Mouse (Mus musculus) stomach, embryonic 15.5 days (tissue): ENCODE results near the gene Wipf3. TPM values are rescaled to one million over a fixed set of nuclear protein-coding genes. Genes with fewer than 3 reads are reported as not detected.

ENCODE experiments used
- ATAC-seq: fragments of 200-750 bp; cut with Nextera tagmentation; 2 replicates; pipeline ENCODE4 v1.8.0; 2017; ENCODE audit warnings: low read depth, moderate number of reproducible peaks, moderate TSS enrichment; ENCODE audit not compliant: insufficient read depth, low FRiP score
- H3K27ac ChIP-seq: fragments of 300-500 bp; sonication (generic); 2 replicates; pipeline ENCODE4 v1.5.1; 2015; ENCODE audit warnings: mild to moderate bottlenecking, inconsistent platforms
- H3K27me3 ChIP-seq: fragments of 300-500 bp; sonication (generic); replicated peaks from 2 replicates; pipeline ENCODE4 v1.6.1; 2015; ENCODE audit warnings: inconsistent platforms
- H3K36me3 ChIP-seq: fragments of 300-500 bp; sonication (generic); 2 replicates; pipeline ENCODE4 v1.6.1; 2015; ENCODE audit warnings: inconsistent platforms
- H3K4me1 ChIP-seq: fragments of 300-500 bp; sonication (generic); 2 replicates; pipeline ENCODE4 v1.6.1; 2015; ENCODE audit warnings: inconsistent platforms
- H3K4me2 ChIP-seq: fragments of 300-500 bp; sonication (generic); 2 replicates; pipeline ENCODE4 v1.6.1; 2015; ENCODE audit warnings: mild to moderate bottlenecking, inconsistent platforms
- H3K4me3 ChIP-seq: fragments of 300-500 bp; sonication (generic); replicated peaks from 2 replicates; pipeline ENCODE4 v1.5.1; 2015; ENCODE audit warnings: inconsistent platforms
- H3K9ac ChIP-seq: fragments of 300-500 bp; sonication (generic); 2 replicates; pipeline ENCODE4 v1.6.1; 2015; ENCODE audit warnings: inconsistent platforms
- H3K9me3 ChIP-seq: fragments of 300-500 bp; sonication (generic); 2 replicates; pipeline ENCODE4 v1.6.1; 2016; ENCODE audit warnings: inconsistent platforms
- WGBS: fragments of 180-500 bp; shearing (Covaris S2); methylation state at CpG from one replicate; pipeline ENCODE4 v1.1.7; 2015; 5-methylcytosine and 5-hydroxymethylcytosine counted together
- polyA plus RNA-seq: library from polyadenylated mRNA; unstranded; fragments of >200 nt; fragmentation: Nextera tagmentation; extraction: Ambion mirVana; gene quantifications from 2 replicates; pipeline ENCODE4 v1.2.1, GENCODE M21; 2015

Gene Wipf3
- polyA plus RNA-seq, 1 experiment from 2014 or later, result 0.89 TPM

DNA sequence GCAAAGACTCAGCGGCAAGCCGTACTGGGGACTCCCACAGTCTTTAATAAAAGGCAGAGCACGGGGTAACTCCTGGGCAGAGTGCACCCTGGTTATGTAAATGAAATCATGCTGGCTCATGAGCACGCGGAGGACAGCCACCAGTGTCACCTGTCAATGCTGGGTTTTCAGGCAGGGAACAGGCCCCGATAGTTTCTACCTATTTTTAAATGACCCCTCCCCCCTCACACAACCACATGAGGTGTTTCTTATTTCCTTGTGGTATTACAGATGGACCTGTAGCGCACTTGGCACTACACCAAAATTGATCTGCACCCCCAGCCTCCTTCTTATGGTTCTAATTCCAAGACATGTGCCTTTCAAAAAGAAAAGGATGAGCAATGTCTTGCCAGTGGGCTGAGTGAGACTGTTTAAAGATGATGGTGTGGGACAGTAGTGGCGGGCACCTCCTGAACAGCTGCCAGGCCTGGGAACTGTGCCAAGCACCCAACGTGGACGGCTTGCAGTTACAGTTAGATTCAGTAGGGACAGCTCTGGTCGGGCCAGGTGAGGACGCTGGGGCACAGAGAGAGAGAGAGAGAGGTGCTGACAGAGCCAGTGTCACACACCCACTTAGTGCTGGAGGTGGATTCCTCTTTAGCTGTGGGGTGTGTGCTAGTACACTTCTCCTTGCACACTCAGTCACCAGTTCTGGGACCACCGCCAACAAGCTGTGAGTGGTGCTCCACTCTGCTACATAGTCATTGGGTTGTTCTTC lies 31.7 kb downstream of the Wipf3 start:
- Histone ChIP-seq H3K36me3 (no peaks in the 10 kb centered on the region), H3K4me3 (no peak overlapping the region), H3K9me3 (no peaks in the 10 kb centered on the region), H3K4me1 (no peaks in the 10 kb centered on the region), H3K4me2 (no peak overlapping the region), H3K9ac (no peak overlapping the region), H3K27ac (no peak overlapping the region), H3K27me3 (no peaks in the 10 kb centered on the region)
- ATAC-seq, result no peak
- 76% methylated on average over 13 of the region's 13 CpGs for WGBS

GRCm38 (mm10) chr6:54462766-54463165 lies 33.4 kb downstream of the Wipf3 start:
- no peak overlapping the region for H3K27ac ChIP-seq
- WGBS, result 82% methylated on average over 6 of the region's 6 CpGs
- no peak overlapping the region for H3K4me3 ChIP-seq
- no peak for ATAC-seq
- no peaks in the 10 kb centered on the region for H3K9me3 ChIP-seq
- no peak overlapping the region for H3K9ac ChIP-seq
- H3K4me2 ChIP-seq, result no peak overlapping the region
- no peaks in the 10 kb centered on the region for H3K4me1 ChIP-seq
- H3K36me3 ChIP-seq, result no peaks in the 10 kb centered on the region
- H3K27me3 ChIP-seq, result no peaks in the 10 kb centered on the region

GRCm38 (mm10) chr6:54463701-54464458 lies 34.5 kb downstream of the Wipf3 start:
- 70% methylated on average over 8 of the region's 8 CpGs for WGBS
- H3K9me3 ChIP-seq, result no peaks in the 10 kb centered on the region
- no peak overlapping the region for H3K4me3 ChIP-seq
- H3K9ac ChIP-seq, result no peak overlapping the region
- H3K27ac ChIP-seq, result no peak overlapping the region
- no peak overlapping the region for H3K4me2 ChIP-seq
- H3K4me1 ChIP-seq, result no peaks in the 10 kb centered on the region
- ATAC-seq, result no peak
- H3K27me3 ChIP-seq, result no peaks in the 10 kb centered on the region
- no peaks in the 10 kb centered on the region for H3K36me3 ChIP-seq

DNA sequence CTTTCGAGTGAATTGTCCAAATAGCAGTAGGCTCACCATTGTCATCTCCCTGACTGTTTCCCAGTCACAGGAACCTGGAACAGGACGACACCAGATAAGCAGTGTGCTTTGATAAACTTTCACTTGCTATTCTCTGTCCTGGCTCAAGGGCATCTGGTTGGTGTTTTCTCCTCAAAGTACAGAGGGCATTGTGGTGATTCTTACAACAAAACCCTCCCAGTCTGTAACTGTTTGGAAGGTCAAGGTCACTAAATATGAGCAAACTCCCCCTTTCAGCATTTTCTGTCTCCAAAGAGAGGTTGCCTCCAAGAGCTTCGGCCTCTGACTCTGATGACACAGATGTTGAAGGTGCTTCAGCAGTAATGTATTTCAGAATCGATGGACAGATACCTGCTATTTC lies 35.5 kb downstream of the Wipf3 start:
- H3K9me3 ChIP-seq, result no peaks in the 10 kb centered on the region
- H3K4me3 ChIP-seq, result no peak overlapping the region
- H3K4me1 ChIP-seq, result no peaks in the 10 kb centered on the region
- no peaks in the 10 kb centered on the region for H3K27me3 ChIP-seq
- H3K9ac ChIP-seq, result no peak overlapping the region
- 82% methylated on average over 4 of the region's 4 CpGs for WGBS
- H3K36me3 ChIP-seq, result no peaks in the 10 kb centered on the region
- no peak for ATAC-seq
- H3K4me2 ChIP-seq, result no peak overlapping the region
- H3K27ac ChIP-seq, result no peak overlapping the region

DNA sequence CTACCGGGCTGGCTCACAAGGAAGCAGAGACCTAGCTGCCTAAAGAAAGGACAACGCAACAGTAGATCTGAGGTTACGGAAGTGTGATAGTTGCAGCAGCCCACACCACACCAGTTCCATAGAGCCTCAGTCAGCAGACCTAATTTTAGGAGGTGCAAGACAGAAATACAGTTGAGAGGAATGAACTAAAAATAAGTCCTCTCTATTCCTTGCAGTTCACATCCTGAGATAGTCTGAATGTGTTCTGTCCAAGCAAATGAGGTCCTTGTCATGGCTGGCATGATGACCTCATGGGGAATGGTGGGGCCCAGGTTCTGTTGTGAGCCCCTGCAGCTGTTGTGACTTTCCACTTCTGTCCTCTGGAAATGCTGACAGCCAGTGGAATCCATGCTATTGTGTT lies 38.0 kb downstream of the Wipf3 start:
- Histone ChIP-seq H3K9me3 (no peaks in the 10 kb centered on the region), H3K36me3 (no peaks in the 10 kb centered on the region), H3K27me3 (no peaks in the 10 kb centered on the region), H3K4me1 (no peaks in the 10 kb centered on the region), H3K4me2 (no peak overlapping the region), H3K27ac (no peak overlapping the region), H3K4me3 (no peak overlapping the region), H3K9ac (no peak overlapping the region)
- 83% methylated on average over 3 of the region's 3 CpGs for WGBS
- ATAC-seq, result no peak

DNA sequence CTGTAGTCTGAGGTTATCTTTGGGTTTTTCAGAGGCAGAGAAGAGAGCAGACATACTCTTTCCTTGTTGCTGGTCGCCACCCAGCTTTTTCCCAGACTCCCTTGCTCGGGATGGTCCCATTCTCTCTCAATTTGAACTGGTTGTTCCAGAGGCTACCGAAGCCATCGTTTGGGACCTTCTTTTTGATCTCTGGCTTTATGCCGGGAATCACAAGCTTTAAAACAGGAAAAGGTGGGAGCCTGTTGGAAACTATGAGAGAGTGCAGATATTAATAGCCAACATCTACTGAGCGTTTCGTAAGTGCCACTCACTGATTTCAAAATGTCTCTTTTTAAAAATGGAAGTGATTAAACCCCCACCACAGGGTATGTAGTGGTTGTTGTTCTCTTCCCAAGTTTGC lies 42.5 kb downstream of the Wipf3 start:
- H3K4me3 ChIP-seq, result no peak overlapping the region
- H3K9ac ChIP-seq, result no peak overlapping the region
- no peak overlapping the region for H3K4me2 ChIP-seq
- no peak for ATAC-seq
- no peak overlapping the region for H3K27ac ChIP-seq
- H3K36me3 ChIP-seq, result no peaks in the 10 kb centered on the region
- no peaks in the 10 kb centered on the region for H3K4me1 ChIP-seq
- H3K9me3 ChIP-seq, result no peaks in the 10 kb centered on the region
- 83% methylated on average over 7 of the region's 7 CpGs for WGBS
- H3K27me3 ChIP-seq, result no peaks in the 10 kb centered on the region

DNA sequence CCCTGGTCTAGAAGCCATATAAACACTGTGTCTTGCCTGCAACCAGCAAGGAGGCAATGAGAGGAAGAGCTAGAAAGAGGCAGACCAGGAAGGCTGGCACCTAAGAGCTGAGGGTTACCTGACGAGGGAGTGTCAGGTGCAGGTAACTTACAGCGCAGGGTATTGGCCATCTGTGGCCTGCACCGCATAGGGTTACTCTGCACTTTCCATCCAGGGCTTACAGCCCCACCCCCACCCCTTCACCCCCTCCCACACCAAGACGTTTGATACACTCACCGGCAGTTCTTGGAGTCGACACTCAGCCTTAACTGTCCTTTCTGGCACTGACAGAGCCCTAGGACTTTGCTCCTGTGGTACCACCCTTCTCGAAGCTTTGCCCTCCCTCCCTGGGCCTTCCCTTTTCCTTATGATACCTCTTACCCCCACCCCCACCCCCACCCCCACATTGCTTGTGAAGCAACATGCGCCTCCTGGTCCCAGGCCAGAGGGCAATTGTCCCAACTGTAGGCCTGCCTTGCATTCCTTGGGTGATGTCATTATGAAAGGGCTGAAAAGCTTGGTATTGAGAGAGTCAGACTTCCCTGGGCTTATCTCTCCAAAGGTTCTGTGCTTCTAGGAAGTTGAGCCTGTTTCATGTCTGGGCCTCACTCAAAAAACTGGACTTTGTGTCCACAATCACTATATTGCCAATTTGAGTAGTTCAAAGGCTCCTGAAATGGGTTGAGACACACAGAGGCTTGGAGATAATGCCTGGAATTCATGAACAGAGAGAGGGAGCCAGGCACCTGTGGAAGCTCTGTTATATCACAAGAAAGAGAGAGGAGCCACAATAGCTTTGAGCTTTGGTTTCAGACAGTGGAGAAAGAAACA lies 43.7 kb downstream of the Wipf3 start:
- Histone ChIP-seq H3K4me2 (no peak overlapping the region), H3K9ac (no peak overlapping the region), H3K27me3 (no peaks in the 10 kb centered on the region), H3K4me3 (no peak overlapping the region), H3K4me1 (no peaks in the 10 kb centered on the region), H3K27ac (peak overlapping the region; percentile 7; the same call in 1 of the 2 replicates), H3K36me3 (no peaks in the 10 kb centered on the region), H3K9me3 (no peaks in the 10 kb centered on the region)
- WGBS, result 62% methylated on average over 8 of the region's 8 CpGs
- peak; percentile 77 for ATAC-seq

DNA sequence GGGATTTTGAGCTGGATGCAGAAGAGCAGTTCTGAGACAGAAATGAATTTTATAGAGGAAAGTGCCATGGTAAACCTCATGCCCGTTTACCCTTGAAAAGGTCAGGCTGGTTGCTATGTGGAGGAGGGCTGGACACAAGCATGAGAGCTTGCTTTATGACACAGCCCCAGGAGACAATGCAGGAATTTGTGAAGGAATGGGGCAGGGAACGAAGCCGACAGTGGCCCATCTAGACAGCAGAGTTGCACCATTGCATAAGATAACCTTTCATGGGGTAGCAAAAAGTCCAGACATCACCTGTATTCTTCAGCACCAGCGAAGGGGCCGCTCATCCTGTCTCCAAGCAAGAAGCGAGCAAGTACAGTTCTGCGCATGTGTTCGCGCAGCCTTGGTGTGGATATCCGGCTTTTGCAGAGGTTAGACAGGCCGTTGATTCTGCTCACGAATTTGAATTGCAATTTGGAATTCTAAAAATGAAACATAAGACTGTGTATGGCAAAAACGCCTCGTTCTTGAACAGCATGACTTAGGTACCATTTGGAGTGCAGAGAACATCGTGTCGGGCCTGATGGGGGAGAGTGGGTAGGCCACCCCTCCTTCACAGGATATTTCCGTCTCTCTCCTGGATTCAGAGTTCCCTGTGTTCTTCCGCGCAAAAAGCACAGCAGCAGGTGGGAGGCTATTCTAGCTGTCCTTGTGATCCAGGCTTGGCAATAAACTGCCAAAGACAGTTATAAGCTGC lies 46.7 kb downstream of the Wipf3 start:
- Histone ChIP-seq H3K4me3 (no peak overlapping the region), H3K4me1 (no peaks in the 10 kb centered on the region), H3K4me2 (no peak overlapping the region), H3K9me3 (no peaks in the 10 kb centered on the region), H3K27me3 (no peaks in the 10 kb centered on the region), H3K36me3 (no peaks in the 10 kb centered on the region), H3K9ac (no peak overlapping the region), H3K27ac (no peak overlapping the region)
- 86% methylated on average over 19 of the region's 19 CpGs for WGBS
- no peak for ATAC-seq

DNA sequence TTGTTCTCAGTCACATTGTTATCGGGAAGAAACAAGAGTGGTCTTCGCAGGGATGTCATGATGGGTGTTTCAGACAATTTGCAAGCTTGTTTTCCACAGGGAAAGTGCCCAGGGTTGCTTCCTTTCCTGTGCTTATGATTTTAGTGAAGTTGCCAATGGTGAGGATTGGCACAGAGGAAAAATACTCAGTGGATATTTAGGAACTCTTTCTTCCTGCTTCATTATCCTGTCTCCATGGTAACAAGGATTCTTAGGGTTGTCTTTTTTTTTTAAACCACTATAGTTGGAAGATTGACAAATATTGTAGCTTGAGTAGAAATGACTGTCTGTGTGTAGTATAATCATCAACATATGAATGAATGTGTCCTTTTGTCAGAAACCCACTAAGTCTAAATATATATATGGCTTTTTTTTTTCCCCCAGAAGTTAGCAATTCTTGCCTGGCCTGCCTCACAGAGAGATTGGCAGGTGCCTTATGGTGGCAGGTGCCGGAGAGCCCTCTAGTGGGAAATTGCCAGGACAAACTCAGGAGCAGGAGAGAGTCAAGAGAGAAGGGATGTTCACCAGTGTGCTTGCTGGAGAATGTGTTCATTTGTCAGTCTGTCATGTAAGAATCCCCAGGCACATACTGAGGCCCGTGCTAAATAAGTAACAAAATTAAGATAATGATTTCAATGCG lies 49.4 kb downstream of the Wipf3 start:
- no peak for ATAC-seq
- Histone ChIP-seq H3K36me3 (no peaks in the 10 kb centered on the region), H3K9ac (no peak overlapping the region), H3K4me2 (no peak overlapping the region), H3K4me1 (no peaks in the 10 kb centered on the region), H3K27ac (no peak overlapping the region), H3K4me3 (no peak overlapping the region), H3K9me3 (no peaks in the 10 kb centered on the region), H3K27me3 (no peaks in the 10 kb centered on the region)
- WGBS, result 70% methylated on average over 5 of the region's 5 CpGs

DNA sequence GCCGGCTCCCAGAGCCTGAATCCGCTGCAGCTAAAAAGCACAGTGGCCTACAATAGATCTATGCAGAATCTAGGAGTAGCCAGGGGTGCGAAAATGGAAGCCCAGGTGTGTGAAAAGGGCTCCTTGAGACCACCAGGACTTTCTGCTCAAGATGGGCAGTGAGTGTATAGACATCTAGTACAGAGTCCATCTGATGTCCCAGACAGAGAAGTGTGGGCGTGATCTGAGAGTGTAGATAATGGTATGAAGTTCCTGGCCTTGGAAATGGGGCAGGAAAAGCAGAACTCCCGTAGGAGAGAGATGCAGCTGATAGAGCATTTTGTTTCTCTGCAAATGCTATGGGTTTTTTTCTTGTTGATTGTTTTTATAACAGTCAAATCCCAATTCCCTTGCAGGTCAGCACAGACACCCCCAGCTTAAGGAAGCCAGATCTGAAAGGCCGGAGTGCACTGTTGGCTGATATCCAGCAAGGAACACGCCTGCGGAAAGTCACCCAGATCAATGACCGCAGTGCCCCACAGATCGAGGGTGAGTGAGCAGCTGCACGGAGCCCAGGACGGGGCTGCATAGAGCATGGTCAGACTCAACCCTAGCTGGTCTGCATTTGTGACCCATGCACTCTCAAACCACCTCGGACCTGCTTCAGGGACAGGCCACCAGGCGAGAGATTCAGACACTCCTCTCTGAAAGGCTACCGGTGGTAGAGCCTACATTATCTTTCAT lies 52.1 kb downstream of the Wipf3 start:
- Histone ChIP-seq H3K9ac (no peak overlapping the region), H3K27ac (no peak overlapping the region), H3K4me2 (no peak overlapping the region), H3K27me3 (0 out of 2 replicates have a peak, but pooled peaks cover 4% of the 10 kb centered on the region), H3K36me3 (no peaks in the 10 kb centered on the region), H3K9me3 (no peaks in the 10 kb centered on the region), H3K4me3 (no peak overlapping the region), H3K4me1 (0 out of 2 replicates have a peak, but pooled peaks cover 5% of the 10 kb centered on the region)
- no peak for ATAC-seq
- 70% methylated on average over 15 of the region's 15 CpGs for WGBS
